Mouse (Mus musculus): ENCODE measurements at regions not wholly inside any gene's neighbourhood (a gene's known extent, or its start where the extent isn't known, plus 50 kb on each side); places are given as distances from the start of the nearest gene placed in this dataset.

DNA sequence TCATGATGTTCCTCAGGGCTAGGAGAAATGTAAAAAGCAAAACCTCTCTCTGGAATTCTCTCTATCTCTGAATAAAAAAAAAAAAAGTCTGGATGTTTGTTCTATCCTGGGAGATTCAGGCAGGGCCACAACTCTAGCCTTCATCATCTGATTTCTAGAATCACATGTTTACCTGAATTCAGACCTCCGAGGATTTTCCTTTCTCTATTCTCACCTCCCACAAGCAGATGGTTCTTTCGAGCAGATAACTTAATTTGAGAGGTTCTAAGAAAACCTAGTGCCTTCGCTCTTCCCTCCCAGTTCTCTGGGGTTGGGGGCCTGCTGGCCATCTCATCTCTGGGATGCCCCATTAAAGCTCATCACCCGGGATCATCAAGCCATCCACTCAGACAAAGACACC, 219.3 kb upstream of the Snx19 start:
- Histone ChIP-seq H3K4me3 (ENCODE audit: insufficient read depth in 1 of 2, low read depth in 1 of 2, low read length in 2 of 2, poor library complexity in 1 of 2, severe bottlenecking in 1 of 2) (no peak overlapping the region), H3K4me1 (ENCODE audit: control insufficient read depth in 2 of 2, insufficient read depth in 2 of 2, low read length in 2 of 2, poor library complexity in 1 of 2) (no peaks in the 10 kb centered on the region), H3K36me3 (ENCODE audit: control insufficient read depth, insufficient read depth, low read length, poor library complexity, severe bottlenecking) (no peaks in the 10 kb centered on the region), H3K9ac (ENCODE audit: insufficient read depth, low read depth, low read length, poor library complexity, severe bottlenecking) (no peak overlapping the region), H3K27ac (ENCODE audit: insufficient read depth, low read depth, low read length, poor library complexity, severe bottlenecking) (no peak overlapping the region), H3K9me3 (ENCODE audit: control insufficient read depth, insufficient read depth, low read depth, low read length) (no peaks in the 10 kb centered on the region)
- no peak for TF ChIP-seq HCFC1 (IDR thresholded peaks at IDR 0.05; ENCODE audit: borderline replicate concordance, insufficient read depth, low read length)
- TF ChIP-seq ZC3H11A (IDR thresholded peaks at IDR 0.05; ENCODE audit: borderline replicate concordance, low read depth, low read length) = no peak
- no peak for TF ChIP-seq CHD2 (IDR thresholded peaks at IDR 0.05; ENCODE audit: low read depth, low read length)
- no peak for TF ChIP-seq MAFK (IDR thresholded peaks at IDR 0.05; ENCODE audit: insufficient read depth, low read depth, low read length)
- TF ChIP-seq ZNF384 (IDR thresholded peaks at IDR 0.05; ENCODE audit: low read depth, low read length) = no peak
- in situ Hi-C loops (cut with MboI; ENCODE audit: low sequenced_read_pairs in 2 of 2, unreplicated experiment in 2 of 2) = no loop called here
- DNase-seq (ENCODE audit: low read depth, low spot score) = no peak

DNA sequence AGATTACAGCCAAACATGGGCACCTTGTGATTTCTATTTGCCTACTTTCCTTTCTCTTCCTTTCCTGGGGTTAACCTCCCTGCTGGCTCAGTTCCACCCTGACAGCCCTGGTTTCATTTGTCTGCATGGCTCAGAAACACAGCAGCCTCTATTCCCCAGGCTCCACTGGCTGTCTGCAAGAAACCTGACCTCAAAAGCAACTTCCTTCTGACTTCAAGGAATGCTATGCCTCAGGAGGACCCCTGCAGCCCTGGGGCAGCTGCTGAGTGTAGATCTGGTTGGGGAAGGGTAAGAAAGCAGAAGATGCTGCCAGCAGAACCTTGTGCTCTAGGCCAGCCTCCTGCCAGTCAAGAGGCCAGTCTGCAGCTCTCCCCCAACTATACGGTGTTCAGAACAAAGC, 217.1 kb upstream of the Snx19 start:
- TF ChIP-seq ZNF384 (IDR thresholded peaks at IDR 0.05; ENCODE audit: low read depth, low read length) (no peak), HCFC1 (IDR thresholded peaks at IDR 0.05; ENCODE audit: borderline replicate concordance, insufficient read depth, low read length) (no peak), CHD2 (IDR thresholded peaks at IDR 0.05; ENCODE audit: low read depth, low read length) (no peak), MAFK (IDR thresholded peaks at IDR 0.05; ENCODE audit: insufficient read depth, low read depth, low read length) (no peak), ZC3H11A (IDR thresholded peaks at IDR 0.05; ENCODE audit: borderline replicate concordance, low read depth, low read length) (no peak)
- no peak overlapping the region for H3K9ac ChIP-seq (ENCODE audit: insufficient read depth, low read depth, low read length, poor library complexity, severe bottlenecking)
- in situ Hi-C loops (cut with MboI; ENCODE audit: low sequenced_read_pairs in 2 of 2, unreplicated experiment in 2 of 2) = no loop called here
- no peaks in the 10 kb centered on the region for H3K4me1 ChIP-seq (ENCODE audit: control insufficient read depth in 2 of 2, insufficient read depth in 2 of 2, low read length in 2 of 2, poor library complexity in 1 of 2)
- no peak overlapping the region for H3K27ac ChIP-seq (ENCODE audit: insufficient read depth, low read depth, low read length, poor library complexity, severe bottlenecking)
- DNase-seq (ENCODE audit: low read depth, low spot score) = no peak
- no peaks in the 10 kb centered on the region for H3K9me3 ChIP-seq (ENCODE audit: control insufficient read depth, insufficient read depth, low read depth, low read length)
- no peaks in the 10 kb centered on the region for H3K36me3 ChIP-seq (ENCODE audit: control insufficient read depth, insufficient read depth, low read length, poor library complexity, severe bottlenecking)
- H3K4me3 ChIP-seq (ENCODE audit: insufficient read depth in 1 of 2, low read depth in 1 of 2, low read length in 2 of 2, poor library complexity in 1 of 2, severe bottlenecking in 1 of 2) = no peak overlapping the region

DNA sequence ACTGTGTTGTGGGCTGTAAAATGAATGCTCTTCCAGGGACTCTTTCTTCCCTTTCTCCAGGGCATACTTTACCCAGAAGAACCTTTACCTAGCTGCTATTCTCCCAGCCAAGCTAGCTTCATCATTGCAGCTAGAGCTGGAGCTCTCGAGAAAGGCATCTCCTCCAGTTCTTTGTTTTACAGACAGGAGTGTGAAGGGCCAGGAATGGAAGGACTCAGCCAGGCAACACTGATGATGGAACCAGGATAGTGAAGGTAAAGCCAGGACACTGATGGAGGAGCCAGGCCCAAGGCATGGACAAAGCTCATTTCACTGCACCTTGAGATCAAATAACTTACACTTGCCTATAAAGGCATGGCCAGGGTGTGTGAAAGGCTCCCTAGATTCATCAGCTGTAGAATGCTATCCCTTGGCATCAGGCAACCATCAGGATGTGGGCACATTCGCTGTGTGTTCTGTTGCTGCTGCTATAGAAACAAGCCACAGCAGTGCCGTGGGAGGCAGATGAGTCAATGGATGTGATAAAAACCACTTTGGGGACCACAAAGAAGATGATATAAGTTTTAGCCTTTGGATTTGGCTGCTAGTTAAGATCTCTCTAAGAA, 214.3 kb upstream of the Snx19 start:
- no peak for TF ChIP-seq ZC3H11A (IDR thresholded peaks at IDR 0.05; ENCODE audit: borderline replicate concordance, low read depth, low read length)
- no peak for TF ChIP-seq HCFC1 (IDR thresholded peaks at IDR 0.05; ENCODE audit: borderline replicate concordance, insufficient read depth, low read length)
- TF ChIP-seq MAFK (IDR thresholded peaks at IDR 0.05; ENCODE audit: insufficient read depth, low read depth, low read length) = no peak
- TF ChIP-seq CHD2 (IDR thresholded peaks at IDR 0.05; ENCODE audit: low read depth, low read length) = no peak
- TF ChIP-seq ZNF384 (IDR thresholded peaks at IDR 0.05; ENCODE audit: low read depth, low read length) = no peak
- no peak overlapping the region for H3K27ac ChIP-seq (ENCODE audit: insufficient read depth, low read depth, low read length, poor library complexity, severe bottlenecking)
- no peak overlapping the region for H3K9ac ChIP-seq (ENCODE audit: insufficient read depth, low read depth, low read length, poor library complexity, severe bottlenecking)
- DNase-seq (ENCODE audit: low read depth, low spot score) = no peak
- no peaks in the 10 kb centered on the region for H3K4me1 ChIP-seq (ENCODE audit: control insufficient read depth in 2 of 2, insufficient read depth in 2 of 2, low read length in 2 of 2, poor library complexity in 1 of 2)
- in situ Hi-C loops (cut with MboI; ENCODE audit: low sequenced_read_pairs in 2 of 2, unreplicated experiment in 2 of 2) = no loop called here
- H3K36me3 ChIP-seq (ENCODE audit: control insufficient read depth, insufficient read depth, low read length, poor library complexity, severe bottlenecking) = no peaks in the 10 kb centered on the region
- H3K9me3 ChIP-seq (ENCODE audit: control insufficient read depth, insufficient read depth, low read depth, low read length) = no peaks in the 10 kb centered on the region
- H3K4me3 ChIP-seq (ENCODE audit: insufficient read depth in 1 of 2, low read depth in 1 of 2, low read length in 2 of 2, poor library complexity in 1 of 2, severe bottlenecking in 1 of 2) = no peak overlapping the region

DNA sequence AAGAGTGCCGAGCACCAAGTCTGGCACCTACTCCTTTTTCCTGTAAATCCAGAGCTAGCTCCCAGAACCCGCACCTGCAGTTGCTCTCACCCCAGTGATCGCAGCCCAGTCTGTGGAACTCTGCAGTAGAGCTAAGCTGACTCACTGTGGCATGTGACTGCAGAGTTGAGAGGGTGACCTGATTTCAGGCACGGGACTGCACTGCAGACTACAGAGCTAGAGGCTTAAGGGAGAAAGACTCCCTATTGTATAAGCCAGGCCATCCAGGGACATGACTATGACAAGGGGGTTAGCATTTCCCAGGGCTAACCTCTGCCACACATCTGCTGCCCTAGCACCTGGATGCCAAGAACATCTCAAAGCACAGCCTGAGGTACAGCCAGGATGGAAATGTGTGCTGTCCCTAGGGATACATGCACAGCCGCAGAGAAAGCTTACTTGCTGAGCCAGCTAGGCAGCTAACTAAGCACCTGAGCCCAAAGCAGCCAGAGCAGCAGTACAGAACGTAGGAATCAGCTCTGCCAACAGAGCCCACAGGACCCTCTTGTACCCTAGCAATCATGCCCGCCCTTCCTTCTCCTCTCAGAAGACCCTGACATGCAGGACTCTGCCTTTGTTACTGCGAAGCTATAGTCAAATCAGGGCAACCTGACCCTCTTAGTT, 192.3 kb upstream of the Snx19 start:
- no peak overlapping the region for H3K27ac ChIP-seq (ENCODE audit: insufficient read depth, low read depth, low read length, poor library complexity, severe bottlenecking)
- TF ChIP-seq ZNF384 (IDR thresholded peaks at IDR 0.05; ENCODE audit: low read depth, low read length) (no peak), HCFC1 (IDR thresholded peaks at IDR 0.05; ENCODE audit: borderline replicate concordance, insufficient read depth, low read length) (no peak), CHD2 (IDR thresholded peaks at IDR 0.05; ENCODE audit: low read depth, low read length) (no peak), MAFK (IDR thresholded peaks at IDR 0.05; ENCODE audit: insufficient read depth, low read depth, low read length) (no peak), ZC3H11A (IDR thresholded peaks at IDR 0.05; ENCODE audit: borderline replicate concordance, low read depth, low read length) (no peak)
- in situ Hi-C loops (cut with MboI; ENCODE audit: low sequenced_read_pairs in 2 of 2, unreplicated experiment in 2 of 2) = no loop called here
- H3K36me3 ChIP-seq (ENCODE audit: control insufficient read depth, insufficient read depth, low read length, poor library complexity, severe bottlenecking) = no peaks in the 10 kb centered on the region
- H3K4me1 ChIP-seq (ENCODE audit: control insufficient read depth in 2 of 2, insufficient read depth in 2 of 2, low read length in 2 of 2, poor library complexity in 1 of 2) = no peaks in the 10 kb centered on the region
- no peak for DNase-seq (ENCODE audit: low read depth, low spot score)
- no peaks in the 10 kb centered on the region for H3K9me3 ChIP-seq (ENCODE audit: control insufficient read depth, insufficient read depth, low read depth, low read length)
- H3K4me3 ChIP-seq (ENCODE audit: insufficient read depth in 1 of 2, low read depth in 1 of 2, low read length in 2 of 2, poor library complexity in 1 of 2, severe bottlenecking in 1 of 2) = no peak overlapping the region
- H3K9ac ChIP-seq (ENCODE audit: insufficient read depth, low read depth, low read length, poor library complexity, severe bottlenecking) = no peak overlapping the region

Data from ES-E14 (cell line).